Mouse (Mus musculus): ENCODE measurements around the gene Rpl19. TPM values are rescaled to one million over a fixed set of nuclear protein-coding genes. Genes with fewer than 3 reads are reported as not detected.

Rpl19 gene
- polyA plus RNA-seq (2012; rRNA removed) = 1,103 and 1,209 TPM in 2 replicates

GRCm38 (mm10) chr11:98026570-98027296 is at the start of gene Rpl19:
Gene Rpl19, plus strand, starts transcription at chr11:98026710.
- TF ChIP-seq CTCF (IDR thresholded peaks at IDR 0.05; ENCODE audit: borderline replicate concordance, extremely low read depth, insufficient read depth, insufficient read length) = no peak
- peak; percentile 86; the same call in 1 of the 2 replicates for TF ChIP-seq POLR2A (IDR thresholded peaks at IDR 0.05; ENCODE audit: borderline replicate concordance, extremely low read depth, insufficient read depth, insufficient read length, poor library complexity, severe bottlenecking)
- peak; percentile 96 for DNase-seq (ENCODE audit: low read depth)

- no peak for TF ChIP-seq POLR2A (IDR thresholded peaks at IDR 0.05; ENCODE audit: borderline replicate concordance, extremely low read depth, insufficient read depth, insufficient read length, poor library complexity, severe bottlenecking)
- no peak for TF ChIP-seq CTCF (IDR thresholded peaks at IDR 0.05; ENCODE audit: borderline replicate concordance, extremely low read depth, insufficient read depth, insufficient read length)
- DNase-seq (ENCODE audit: low read depth) = no peak
Observed at GRCm38 (mm10) chr11:97977797-97978196, 48.7 kb upstream of the Rpl19 start.

- no peak for TF ChIP-seq CTCF (IDR thresholded peaks at IDR 0.05; ENCODE audit: borderline replicate concordance, extremely low read depth, insufficient read depth, insufficient read length)
- no peak for TF ChIP-seq POLR2A (IDR thresholded peaks at IDR 0.05; ENCODE audit: borderline replicate concordance, extremely low read depth, insufficient read depth, insufficient read length, poor library complexity, severe bottlenecking)
- DNase-seq (ENCODE audit: low read depth) = no peak
Observed at GRCm38 (mm10) chr11:97978392-97978791, 48.1 kb upstream of the Rpl19 start.

GRCm38 (mm10) chr11:97979824-97980495 is 46.5 kb upstream of the Rpl19 start:
- no peak for DNase-seq (ENCODE audit: low read depth)
- TF ChIP-seq CTCF (IDR thresholded peaks at IDR 0.05; ENCODE audit: borderline replicate concordance, extremely low read depth, insufficient read depth, insufficient read length) (no peak), POLR2A (IDR thresholded peaks at IDR 0.05; ENCODE audit: borderline replicate concordance, extremely low read depth, insufficient read depth, insufficient read length, poor library complexity, severe bottlenecking) (no peak)

- peak; percentile 33 for DNase-seq (ENCODE audit: low read depth)
- TF ChIP-seq POLR2A (IDR thresholded peaks at IDR 0.05; ENCODE audit: borderline replicate concordance, extremely low read depth, insufficient read depth, insufficient read length, poor library complexity, severe bottlenecking) = no peak
- TF ChIP-seq CTCF (IDR thresholded peaks at IDR 0.05; ENCODE audit: borderline replicate concordance, extremely low read depth, insufficient read depth, insufficient read length) = no peak
Observed at GRCm38 (mm10) chr11:97980531-97980966, 46.0 kb upstream of the Rpl19 start.

- no peak for TF ChIP-seq POLR2A (IDR thresholded peaks at IDR 0.05; ENCODE audit: borderline replicate concordance, extremely low read depth, insufficient read depth, insufficient read length, poor library complexity, severe bottlenecking)
- TF ChIP-seq CTCF (IDR thresholded peaks at IDR 0.05; ENCODE audit: borderline replicate concordance, extremely low read depth, insufficient read depth, insufficient read length) = no peak
- no peak for DNase-seq (ENCODE audit: low read depth)
Observed at GRCm38 (mm10) chr11:97982721-97983120, 43.8 kb upstream of the Rpl19 start.

- no peak for TF ChIP-seq CTCF (IDR thresholded peaks at IDR 0.05; ENCODE audit: borderline replicate concordance, extremely low read depth, insufficient read depth, insufficient read length)
- no peak for TF ChIP-seq POLR2A (IDR thresholded peaks at IDR 0.05; ENCODE audit: borderline replicate concordance, extremely low read depth, insufficient read depth, insufficient read length, poor library complexity, severe bottlenecking)
- DNase-seq (ENCODE audit: low read depth) = no peak
Observed at GRCm38 (mm10) chr11:97983506-97983905, 43.0 kb upstream of the Rpl19 start.

GRCm38 (mm10) chr11:97983983-97984382 is 42.5 kb upstream of the Rpl19 start:
- DNase-seq (ENCODE audit: low read depth) = no peak
- no peak for TF ChIP-seq CTCF (IDR thresholded peaks at IDR 0.05; ENCODE audit: borderline replicate concordance, extremely low read depth, insufficient read depth, insufficient read length)
- TF ChIP-seq POLR2A (IDR thresholded peaks at IDR 0.05; ENCODE audit: borderline replicate concordance, extremely low read depth, insufficient read depth, insufficient read length, poor library complexity, severe bottlenecking) = no peak

GRCm38 (mm10) chr11:97985727-97986677 is 40.5 kb upstream of the Rpl19 start, which contains the start of gene Plxdc1:
Gene Plxdc1, minus strand, starts transcription at chr11:97986444.
- TF ChIP-seq CTCF (IDR thresholded peaks at IDR 0.05; ENCODE audit: borderline replicate concordance, extremely low read depth, insufficient read depth, insufficient read length) = no peak
- TF ChIP-seq POLR2A (IDR thresholded peaks at IDR 0.05; ENCODE audit: borderline replicate concordance, extremely low read depth, insufficient read depth, insufficient read length, poor library complexity, severe bottlenecking) = no peak
- no peak for DNase-seq (ENCODE audit: low read depth)

- TF ChIP-seq CTCF (IDR thresholded peaks at IDR 0.05; ENCODE audit: borderline replicate concordance, extremely low read depth, insufficient read depth, insufficient read length) (no peak), POLR2A (IDR thresholded peaks at IDR 0.05; ENCODE audit: borderline replicate concordance, extremely low read depth, insufficient read depth, insufficient read length, poor library complexity, severe bottlenecking) (no peak)
- DNase-seq (ENCODE audit: low read depth) = no peak
Observed at GRCm38 (mm10) chr11:97986738-97987465, 39.6 kb upstream of the Rpl19 start.

Data from brain, embryonic 14.5 days (tissue).